Mouse (Mus musculus) embryonic stem cell, embryonic (primary cell): ENCODE measurements around the gene Zranb3.

Source experiments
- CTCF ChIA-PET, 4 experiments: fragments of 300-600 bp in 2 of 4; fragments of 350-600 bp in 2 of 4; sonication (Branson Sonifier 250); formaldehyde crosslinking; loops; one replicate each; lab custom pipeline; 2022; ENCODE audit warnings: inconsistent platforms in 2 of 4; lab: Charles Lee
- POLR2A ChIA-PET, 4 experiments: fragments of 300-600 bp in 2 of 4; fragments of 350-600 bp in 2 of 4; sonication (Branson Sonifier 250); formaldehyde crosslinking; loops; one replicate each; lab custom pipeline; 2022; ENCODE audit warnings: antibody characterized with exemption in 4 of 4, inconsistent platforms in 1 of 4; lab: Charles Lee

Gene Zranb3

DNA sequence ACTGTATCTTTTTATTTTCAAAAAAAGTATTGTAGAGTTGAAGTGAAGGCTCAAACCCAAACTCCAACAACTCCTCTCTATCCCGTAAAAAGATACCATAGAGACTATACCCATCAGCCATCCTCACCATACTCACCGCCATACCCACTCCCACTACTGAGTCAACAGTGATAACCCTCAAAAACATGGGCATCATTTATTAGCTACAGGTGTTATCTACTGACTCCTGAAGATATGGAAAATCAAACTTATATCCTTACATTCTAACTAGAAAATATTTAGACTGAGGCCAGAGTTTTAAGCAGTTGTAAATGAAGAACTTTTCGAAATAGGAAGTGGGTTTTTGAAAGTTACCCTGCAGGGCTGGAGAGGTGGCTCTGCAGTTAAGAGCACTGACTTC, 32.8 kb downstream of the Zranb3 start:
- ChIA-PET CTCF (no interaction called here), POLR2A (interaction anchor here in 1 of 4 experiments (0.6 kb wide), 2 partner anchors 16 to 36 kb away, joined by 3 to 4 read pairs; no protein-coding TSS in a partner anchor)

DNA sequence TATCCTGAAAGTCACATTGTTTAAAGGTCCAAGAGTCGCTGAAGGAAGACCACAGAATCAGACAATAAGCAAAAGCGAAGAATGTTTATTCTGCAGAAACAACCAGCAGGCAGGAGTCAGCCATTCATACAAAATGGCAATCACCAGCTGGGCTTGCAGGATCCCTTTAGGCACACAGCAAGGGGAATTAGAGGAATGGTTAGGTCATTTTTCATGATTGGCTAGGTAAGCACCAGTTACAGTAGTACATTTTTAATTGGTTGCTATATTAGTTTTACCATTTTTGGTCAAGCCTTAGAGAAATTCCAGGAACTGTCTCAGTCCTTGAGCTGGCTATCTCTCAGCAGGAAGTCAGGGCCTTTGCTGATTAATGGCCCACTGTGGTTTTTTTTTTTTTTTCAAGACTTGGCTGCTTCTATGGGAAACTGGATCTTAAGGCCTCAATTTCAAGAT, 33.9 kb downstream of the Zranb3 start:
- ChIA-PET POLR2A (interaction anchor here in 1 of 4 experiments (0.9 kb wide), 1 partner anchor 179 kb away, joined by 3 read pairs; no protein-coding TSS in a partner anchor), CTCF (no interaction called here)

DNA sequence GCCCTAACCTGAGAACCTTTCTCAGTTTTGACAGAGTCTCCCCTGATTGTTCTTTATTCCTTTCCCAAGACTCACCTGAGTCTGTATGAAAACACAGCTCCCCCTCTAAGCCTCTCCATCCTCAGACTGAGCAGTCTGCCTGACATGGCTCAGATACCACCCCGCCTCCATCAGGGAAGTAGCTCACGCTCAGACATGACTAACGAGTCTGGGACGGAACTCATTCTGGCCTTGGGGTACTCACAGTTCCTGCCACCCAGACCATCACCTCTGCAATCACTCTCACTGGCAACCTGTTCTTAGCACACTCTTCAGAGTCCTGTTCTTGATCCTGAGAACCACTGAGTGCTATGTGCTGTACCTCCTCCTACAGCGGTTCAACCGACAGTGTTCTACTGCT, 38.1 kb downstream of the Zranb3 start:
- CTCF ChIA-PET, result no interaction called here
- POLR2A ChIA-PET, result no interaction called here

DNA sequence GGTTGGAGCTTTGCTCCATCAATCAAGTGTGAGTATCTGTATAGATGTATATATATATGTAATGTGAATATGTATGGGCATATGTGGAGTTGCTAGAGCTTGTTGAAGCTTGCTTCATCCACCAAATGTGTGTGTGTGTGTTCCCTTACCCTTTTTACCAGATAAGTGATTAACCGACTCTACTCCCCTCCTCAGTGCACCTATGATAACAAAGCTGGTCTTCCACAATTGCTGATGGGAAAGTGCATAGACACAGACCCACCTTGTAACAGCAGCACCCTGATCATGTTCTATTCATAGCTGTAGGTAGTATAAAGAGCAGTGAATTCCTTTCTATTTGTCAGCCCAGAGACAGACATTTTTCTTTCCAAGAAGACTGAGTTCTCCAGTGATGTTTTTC, 40.7 kb downstream of the Zranb3 start:
- ChIA-PET POLR2A (no interaction called here), CTCF (no interaction called here)

DNA sequence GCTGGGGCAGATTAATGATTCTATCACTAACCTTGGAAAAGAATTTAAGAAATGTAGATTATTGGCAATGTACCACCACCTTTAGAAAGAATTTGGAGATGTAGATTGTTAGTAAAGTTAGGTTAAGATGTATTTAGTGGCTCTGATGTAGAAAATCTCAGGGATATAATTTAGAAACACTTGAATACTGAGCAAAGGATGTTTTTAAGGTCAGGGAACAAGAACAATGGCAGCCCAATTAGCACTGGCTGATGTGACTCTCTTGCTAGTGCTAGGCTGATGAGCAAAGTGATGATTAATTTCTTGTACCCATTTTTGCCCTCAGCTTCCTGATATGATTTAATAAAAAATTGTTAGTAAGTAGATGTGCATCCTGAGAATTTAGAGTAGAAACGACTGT, 41.4 kb downstream of the Zranb3 start:
- ChIA-PET CTCF (interaction anchor here in 1 of 4 experiments (0.7 kb wide), 1 partner anchor 10 kb away, joined by 3 read pairs; no protein-coding TSS in a partner anchor), POLR2A (interaction anchor here in 1 of 4 experiments (1.4 kb wide), 1 partner anchor 9 kb away, joined by 3 read pairs; no protein-coding TSS in a partner anchor)

DNA sequence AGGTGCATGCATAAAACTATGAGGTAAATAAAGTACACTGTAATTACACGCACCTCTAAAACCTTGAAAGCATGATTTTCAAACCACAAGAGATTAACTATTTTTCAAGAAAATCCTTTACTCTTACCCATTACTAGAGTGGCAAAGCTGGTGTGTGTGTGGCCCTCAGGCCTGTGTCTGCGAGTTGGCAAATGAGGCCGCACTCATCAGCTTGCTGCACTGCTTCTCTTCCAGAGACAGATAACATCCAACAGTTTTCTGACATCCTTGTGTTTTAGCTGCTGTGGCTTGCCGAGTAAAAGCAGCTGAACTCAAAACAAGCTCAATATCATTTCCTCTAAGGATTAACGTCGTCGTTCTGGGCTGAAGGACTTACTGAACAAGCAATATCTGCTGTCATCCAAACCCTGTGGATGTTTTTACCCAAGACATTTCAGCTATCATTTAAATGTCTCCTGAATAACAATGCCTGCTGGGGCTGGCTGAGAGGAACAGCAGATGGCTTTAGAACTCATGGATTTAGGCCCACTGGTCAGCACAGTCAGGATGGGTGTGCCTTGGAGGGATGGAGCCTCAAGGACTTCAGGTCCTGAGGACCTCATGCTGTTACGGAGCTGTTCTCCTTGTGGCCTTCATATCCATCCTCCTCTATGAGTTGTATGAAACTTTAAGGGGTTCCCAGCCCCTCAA, 42.0 kb downstream of the Zranb3 start:
- POLR2A ChIA-PET, result interaction anchor here in 1 of 4 experiments (1.4 to 1.8 kb wide), 2 partner anchors 9 to 15 kb away, joined by 3 read pairs; no protein-coding TSS in a partner anchor
- CTCF ChIA-PET, result interaction anchor here in 1 of 4 experiments (0.7 kb wide), 1 partner anchor 9 kb away, joined by 3 read pairs; no protein-coding TSS in a partner anchor

DNA sequence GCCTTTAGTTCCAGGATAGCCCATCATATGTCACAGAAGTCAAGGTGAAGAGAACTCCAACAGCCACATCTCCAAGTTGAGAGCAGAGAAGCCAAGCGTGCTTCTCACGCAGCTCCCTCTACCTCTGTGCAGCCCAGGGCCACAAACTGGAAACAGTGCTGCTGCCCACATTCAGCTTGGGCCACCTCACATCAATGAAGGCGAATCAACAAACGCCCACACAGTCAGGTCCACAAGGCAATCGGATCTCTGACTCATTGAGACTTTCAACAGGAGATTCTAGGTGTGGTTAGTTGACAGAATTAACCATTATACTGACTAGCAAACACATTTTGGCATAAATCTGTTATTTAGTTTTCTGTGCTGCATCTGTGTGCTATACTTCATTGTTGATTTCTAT, 44.2 kb downstream of the Zranb3 start:
- ChIA-PET POLR2A (no interaction called here), CTCF (no interaction called here)

DNA sequence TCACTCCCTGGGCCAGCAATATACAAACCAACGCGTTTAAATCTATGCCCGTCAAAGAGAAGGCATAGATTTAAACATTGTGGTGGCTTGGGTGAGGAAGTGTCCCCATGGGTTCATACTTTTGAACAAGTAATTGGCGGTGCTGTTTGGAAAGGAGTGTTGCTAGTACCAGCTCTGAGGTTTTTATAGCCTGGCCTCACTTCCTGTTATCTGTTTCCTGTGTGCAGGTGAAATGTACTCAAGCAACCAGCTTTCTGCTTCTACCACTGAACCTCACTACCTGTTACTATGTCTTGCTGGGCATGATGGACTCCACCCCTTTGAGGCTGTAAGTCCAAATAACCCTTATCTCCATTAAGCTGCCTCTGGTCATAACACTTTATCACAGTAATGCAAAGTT, 45.6 kb downstream of the Zranb3 start:
- CTCF ChIA-PET, result no interaction called here
- POLR2A ChIA-PET, result interaction anchor here in 2 of 4 experiments (0.6 to 2.0 kb wide), 3 partner anchors 19 to 50 kb away, joined by 5 to 7 read pairs (median 6); no protein-coding TSS in a partner anchor

DNA sequence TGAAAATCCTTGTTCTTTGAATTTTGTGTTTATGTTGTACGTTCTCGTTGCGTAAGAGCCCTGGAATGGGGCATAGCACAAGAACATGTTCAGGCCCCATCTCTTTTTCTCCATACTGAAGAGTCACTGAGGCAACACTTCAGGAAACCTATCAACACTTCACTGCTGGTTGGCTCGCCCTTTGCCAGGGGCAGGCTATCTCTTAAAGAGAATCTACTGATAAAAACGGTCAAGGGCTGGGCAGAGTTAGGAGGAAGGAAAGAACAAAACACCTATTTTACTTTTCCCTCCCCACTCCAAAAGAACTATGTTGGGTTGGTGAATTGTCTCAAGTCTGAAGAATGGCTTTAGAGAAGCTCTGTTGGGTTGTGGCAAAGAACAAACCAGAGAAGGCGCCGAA, 55.9 kb downstream of the Zranb3 start:
- POLR2A ChIA-PET, result interaction anchor here in 2 of 4 experiments (0.6 to 1.5 kb wide), 4 partner anchors 12 to 198 kb away, joined by 3 to 5 read pairs (median 4); no protein-coding TSS in a partner anchor

DNA sequence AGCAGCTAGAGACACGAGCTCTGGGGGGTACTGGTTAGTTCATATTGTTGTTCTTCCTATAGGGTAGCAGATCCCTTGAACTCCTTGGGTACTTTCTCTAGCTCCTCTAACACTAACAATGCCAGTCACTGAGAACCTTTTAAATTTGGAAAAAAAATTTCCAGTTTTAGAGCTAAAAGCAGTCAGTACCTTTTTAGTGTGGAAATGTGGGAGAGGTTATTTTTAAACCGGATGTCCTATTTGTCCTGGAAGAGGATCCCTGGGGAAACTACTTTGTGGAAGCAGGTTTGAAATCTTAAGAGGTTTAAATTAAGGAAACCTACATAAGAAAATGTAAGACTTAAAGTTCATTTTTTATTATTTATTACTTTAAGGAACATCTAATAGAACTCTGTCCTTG, 56.4 kb downstream of the Zranb3 start:
- POLR2A ChIA-PET, result interaction anchor here in 2 of 4 experiments (0.6 to 1.5 kb wide), 6 partner anchors 11 to 199 kb away, joined by 3 to 5 read pairs (median 4); no protein-coding TSS in a partner anchor
- CTCF ChIA-PET, result no interaction called here

More for the DNA sequence above, 55.9 kb downstream of the Zranb3 start:
- CTCF ChIA-PET, result no interaction called here

DNA sequence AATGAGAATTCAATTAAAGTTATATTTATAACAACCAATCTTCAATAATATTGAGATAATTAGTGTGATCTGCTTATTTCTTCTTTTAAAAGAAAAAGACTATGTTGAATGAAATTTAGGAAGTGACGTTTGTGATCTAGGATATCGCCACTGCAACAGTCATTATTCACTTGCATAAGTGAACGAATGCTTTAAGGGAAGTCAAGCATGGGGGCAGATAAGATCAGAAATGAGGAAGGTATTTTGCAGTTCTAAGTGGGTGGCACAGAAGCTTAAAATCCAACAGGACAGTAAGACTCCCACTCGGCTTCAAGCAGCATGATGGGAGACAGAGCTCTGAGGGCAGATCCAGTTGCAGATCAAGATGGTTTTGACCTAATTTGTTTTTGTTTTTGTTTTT, 58.7 kb downstream of the Zranb3 start:
- POLR2A ChIA-PET, result interaction anchor here in 2 of 4 experiments (1.3 to 1.9 kb wide), 4 partner anchors 9 to 43 kb away, joined by 3 to 4 read pairs (median 4); no protein-coding TSS in a partner anchor
- CTCF ChIA-PET, result no interaction called here

DNA sequence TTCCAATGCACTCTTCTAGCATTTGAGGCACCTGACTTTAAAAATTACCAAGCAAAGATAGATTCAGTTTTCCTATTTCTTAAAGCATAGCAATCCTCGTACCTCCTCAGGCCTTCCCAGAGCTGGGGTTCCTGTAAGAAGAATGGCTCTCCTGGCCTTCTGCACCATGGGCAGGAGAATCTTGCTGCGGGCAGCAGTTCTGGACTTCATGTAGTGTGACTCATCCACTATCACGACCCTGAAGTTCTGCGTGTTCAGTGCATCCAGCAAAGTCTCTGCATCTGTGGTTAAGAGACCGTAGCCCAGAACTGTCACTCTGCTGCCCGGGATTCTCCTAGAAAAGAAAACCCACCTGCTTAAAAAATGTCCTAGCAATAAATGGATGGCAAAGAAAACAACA, 66.6 kb downstream of the Zranb3 start:
- POLR2A ChIA-PET, result no interaction called here

DNA sequence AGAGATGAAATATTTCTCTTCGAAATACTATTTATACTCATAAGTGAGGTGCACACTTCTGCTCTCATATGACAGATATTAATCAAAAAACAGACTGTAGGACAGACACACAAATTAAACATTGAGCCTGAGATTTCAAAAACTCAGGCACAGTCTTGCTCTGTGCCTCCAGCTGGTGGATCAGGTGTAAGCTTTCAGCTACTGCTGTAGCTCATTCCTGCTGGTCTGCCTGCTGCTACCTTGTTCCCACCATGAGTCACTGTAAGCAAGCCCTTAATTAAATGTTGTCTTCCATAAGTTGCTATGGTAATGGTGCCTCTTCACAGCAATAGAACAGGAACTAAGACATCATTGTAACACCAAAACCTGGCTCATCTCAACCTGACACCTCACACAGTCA, 70.7 kb downstream of the Zranb3 start:
- CTCF ChIA-PET, result no interaction called here
- POLR2A ChIA-PET, result interaction anchor here in 1 of 4 experiments (0.5 kb wide), 1 partner anchor 130 kb away, joined by 8 read pairs; no protein-coding TSS in a partner anchor

More for the DNA sequence above, 66.6 kb downstream of the Zranb3 start:
- CTCF ChIA-PET, result interaction anchor here in 1 of 4 experiments (0.7 kb wide), 1 partner anchor 19 kb away, joined by 3 read pairs; no protein-coding TSS in a partner anchor

DNA sequence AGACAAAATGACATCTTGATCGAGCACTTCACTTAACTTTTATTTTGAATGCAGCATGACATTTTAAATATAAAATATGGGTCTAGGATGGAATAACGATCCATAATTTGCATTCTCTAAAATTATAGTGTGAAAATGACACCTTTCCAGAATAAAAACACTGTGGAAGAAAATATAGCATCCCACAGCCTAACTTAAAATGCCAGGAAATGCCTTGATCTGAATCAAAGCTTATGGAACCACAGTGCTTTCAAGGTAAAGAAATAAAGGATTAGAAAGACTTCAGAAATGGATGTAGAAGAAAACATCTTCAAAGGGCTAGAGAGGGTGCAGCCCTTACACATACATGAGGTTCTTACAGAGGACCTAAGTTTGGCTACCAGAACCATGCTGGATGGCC, 71.3 kb downstream of the Zranb3 start:
- ChIA-PET POLR2A (interaction anchor here in 1 of 4 experiments (0.5 kb wide), 1 partner anchor 130 kb away, joined by 8 read pairs; no protein-coding TSS in a partner anchor), CTCF (interaction anchor here in 1 of 4 experiments (0.5 kb wide), 1 partner anchor 41 kb away, joined by 3 read pairs; no protein-coding TSS in a partner anchor)

DNA sequence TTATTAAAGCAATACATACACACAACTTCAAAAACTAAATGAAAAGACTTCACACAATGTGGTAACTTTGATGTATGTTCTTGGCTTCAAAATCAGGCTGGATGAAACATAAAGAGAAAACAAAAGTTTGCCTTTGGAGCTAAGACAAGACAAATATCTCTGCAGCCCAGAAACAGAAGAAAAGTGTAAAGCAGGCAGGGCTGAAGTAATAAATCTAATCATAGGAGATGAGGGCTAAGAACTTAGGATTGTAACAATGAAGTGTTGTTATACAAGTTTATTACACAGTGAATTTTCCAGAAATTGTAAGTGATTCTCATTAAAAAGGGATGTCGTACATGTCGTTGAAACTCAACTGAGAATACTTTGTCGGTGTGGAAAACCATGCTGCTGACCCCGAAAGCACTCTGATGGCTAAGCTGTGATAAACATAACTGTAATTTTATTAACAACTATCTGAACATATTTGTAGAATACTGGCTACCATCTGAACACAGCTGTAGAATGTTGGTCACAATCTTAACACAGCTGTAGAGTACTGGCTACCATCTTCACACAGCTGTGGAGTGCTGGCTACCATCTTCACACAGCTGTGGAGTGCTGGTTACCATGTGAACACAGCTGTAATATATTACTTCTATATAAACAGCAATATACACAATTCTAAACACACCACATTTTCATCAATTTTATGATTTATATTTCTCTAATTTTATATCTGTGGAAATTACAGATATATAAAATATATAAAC, 78.3 kb downstream of the Zranb3 start:
- POLR2A ChIA-PET, result interaction anchor here in 1 of 4 experiments (1.1 kb wide), 1 partner anchor 10 kb away, joined by 3 read pairs; no protein-coding TSS in a partner anchor
- CTCF ChIA-PET, result no interaction called here

DNA sequence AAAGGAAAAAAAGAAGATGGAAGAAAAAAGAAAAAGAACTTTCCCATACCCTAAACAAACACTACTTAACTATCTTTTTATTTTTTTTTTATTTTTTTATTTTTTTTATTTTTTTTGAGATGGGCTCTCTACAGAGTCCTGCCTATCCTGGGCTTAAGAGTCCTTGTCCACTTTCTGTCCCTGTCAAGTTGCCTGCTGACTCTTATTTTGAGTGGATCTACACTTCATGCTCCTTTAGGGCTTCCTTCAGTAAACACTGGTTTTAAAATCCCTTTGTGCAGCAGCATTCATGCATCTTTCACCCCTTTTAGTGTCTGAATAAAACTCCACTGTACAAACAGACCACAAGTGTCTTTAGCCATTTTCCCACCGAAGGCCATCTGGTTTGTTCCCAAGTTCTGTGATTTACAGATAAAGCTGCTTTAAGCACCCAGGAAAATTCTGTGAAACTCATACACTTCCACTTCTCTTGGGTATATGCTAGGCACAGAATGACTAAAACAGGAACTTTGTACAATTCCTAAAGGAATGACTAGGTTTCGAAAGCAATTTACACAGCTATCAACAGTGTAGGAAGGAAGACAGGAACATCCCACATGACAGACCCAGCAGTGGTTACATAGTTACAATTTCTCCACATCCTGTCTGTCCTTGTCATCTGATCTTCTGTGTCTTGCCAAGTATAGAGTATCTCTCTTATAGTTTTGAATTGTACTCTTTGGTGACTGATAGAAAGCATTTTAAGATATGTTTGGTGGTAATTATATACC, 82.7 kb downstream of the Zranb3 start:
- ChIA-PET CTCF (no interaction called here), POLR2A (interaction anchor here in 1 of 4 experiments (0.7 kb wide), 1 partner anchor 8 kb away, joined by 3 read pairs; no protein-coding TSS in a partner anchor)

DNA sequence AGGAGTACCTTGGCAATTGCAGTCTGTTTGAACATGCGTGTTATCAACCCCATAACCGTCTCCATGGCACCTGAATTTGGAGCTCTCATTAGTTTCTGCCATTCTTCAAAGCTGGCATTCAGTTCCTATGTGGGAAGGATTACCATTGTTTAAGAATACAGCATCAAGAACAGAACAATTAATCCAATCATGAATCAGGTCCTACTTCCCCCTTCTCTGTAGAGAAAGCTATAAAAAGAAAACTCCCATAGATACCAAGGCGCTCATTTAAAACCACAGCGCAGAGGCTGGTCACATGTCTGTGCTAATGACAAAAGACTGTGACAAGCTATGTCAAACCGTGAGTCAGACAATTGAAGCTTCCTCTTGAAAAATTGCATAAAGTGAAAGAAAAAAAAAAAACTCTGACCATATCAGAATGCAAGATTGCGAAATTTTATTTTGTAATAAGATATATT, 86.8 kb downstream of the Zranb3 start:
- CTCF ChIA-PET, result no interaction called here
- POLR2A ChIA-PET, result interaction anchor here in 1 of 4 experiments (1.4 kb wide), 1 partner anchor 14 kb away, joined by 3 read pairs; no protein-coding TSS in a partner anchor

DNA sequence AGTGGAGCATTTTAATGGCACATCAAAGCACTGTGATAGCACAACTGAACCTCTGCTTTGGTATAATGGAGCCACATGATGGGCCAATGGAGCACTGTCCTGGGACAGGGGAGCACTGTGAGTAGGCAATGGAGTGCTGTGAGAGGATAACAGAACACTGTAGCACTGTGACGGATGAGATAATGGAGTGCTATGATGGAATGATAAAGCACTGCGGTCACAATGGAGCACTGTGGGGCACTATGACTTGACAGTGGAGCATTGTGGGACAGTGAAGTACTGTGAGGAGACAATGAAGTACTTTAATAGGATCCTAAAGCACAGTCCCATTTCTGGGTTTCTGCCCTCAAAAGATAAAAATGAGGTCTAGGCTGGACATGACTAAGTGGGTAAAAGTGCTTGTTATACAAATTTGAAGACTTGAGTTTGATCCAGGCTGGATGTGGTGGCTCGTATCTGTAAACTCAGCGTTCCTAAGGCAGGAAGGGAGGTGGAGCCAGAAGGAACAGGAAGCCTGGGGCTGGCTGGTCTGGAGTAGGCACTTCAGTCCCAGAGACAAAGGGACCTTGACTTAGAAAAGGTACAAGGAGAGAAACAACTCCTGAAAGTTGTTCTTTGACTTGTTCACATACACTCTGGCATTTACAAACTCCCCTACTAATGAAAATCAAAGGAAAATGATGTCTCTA, 89.0 kb downstream of the Zranb3 start:
- ChIA-PET POLR2A (no interaction called here), CTCF (no interaction called here)
